Mouse (Mus musculus): ENCODE results near the gene Phb2.

GRCm38 (mm10) chr6:124729850-124730705 is 17.9 kb downstream of the Phb2 start:
- TF ChIP-seq CTCF (IDR thresholded peaks at IDR 0.05; ENCODE audit: extremely low read depth, insufficient read depth, low read length) (no peak), POLR2A (IDR thresholded peaks at IDR 0.05; ENCODE audit: extremely low read depth, insufficient read depth, low read length) (no peak)

Measured in cortical plate, adult 2 months (tissue).